Mouse (Mus musculus) spleen, postnatal 0 days (tissue): ENCODE data around the gene Ly6g5c. TPM values are rescaled to one million over a fixed set of nuclear protein-coding genes. Genes with fewer than 3 reads are reported as not detected.

Experiments used
- polyA plus RNA-seq: library from polyadenylated mRNA; unstranded; fragments of >200 nt; fragmentation: Nextera tagmentation; extraction: Ambion mirVana; gene quantifications from 2 replicates; pipeline ENCODE4 v1.2.1, GENCODE M21; 2015

Gene Ly6g5c
- polyA plus RNA-seq, 1 experiment from 2014 or later, result not detected

Other genes starting within 250 kb of the Ly6g5c start
- 5.7 and 8.3 TPM in 2 replicates for gene Cfb, start 245.8 kb upstream of the Ly6g5c start, polyA plus RNA-seq
- gene Zbtb12, start 228.8 kb upstream of the Ly6g5c start, polyA plus RNA-seq, result 0.99 and 1.2 TPM in 2 replicates
- not detected in 2 replicates for gene Gm20547, start 226.2 kb upstream of the Ly6g5c start, polyA plus RNA-seq
- 7.5 and 11.8 TPM in 2 replicates for gene C2, start 210.0 kb upstream of the Ly6g5c start, polyA plus RNA-seq
- gene Ehmt2, start 209.8 kb upstream of the Ly6g5c start, polyA plus RNA-seq, result 26.6 and 32.9 TPM in 2 replicates
- 0.08 and 0.25 TPM in 2 replicates for gene Slc44a4, start 193.8 kb upstream of the Ly6g5c start, polyA plus RNA-seq
- gene Neu1, start 177.0 kb upstream of the Ly6g5c start, polyA plus RNA-seq, result 15.6 and 21.0 TPM in 2 replicates
- gene Hspa1b, start 149.0 kb upstream of the Ly6g5c start, polyA plus RNA-seq, result 0.13 and 0.32 TPM in 2 replicates
- gene Gm20481, start 138.4 kb upstream of the Ly6g5c start, polyA plus RNA-seq, result not detected in 2 replicates
- gene Hspa1a, start 136.1 kb upstream of the Ly6g5c start, polyA plus RNA-seq, result 1.7 and 1.8 TPM in 2 replicates
- 0.23 and 0.30 TPM in 2 replicates for gene Hspa1l, start 135.6 kb upstream of the Ly6g5c start, polyA plus RNA-seq
- gene Lsm2, start 126.4 kb upstream of the Ly6g5c start, polyA plus RNA-seq, result 138 and 160 TPM in 2 replicates
- 104 and 108 TPM in 2 replicates for gene Vars, start 107.3 kb upstream of the Ly6g5c start, polyA plus RNA-seq
- 0.40 and 0.49 TPM in 2 replicates for gene Vwa7, start 91.7 kb upstream of the Ly6g5c start, polyA plus RNA-seq
- 19.7 and 23.0 TPM in 2 replicates for gene Sapcd1, start 80.3 kb upstream of the Ly6g5c start, polyA plus RNA-seq
- 6.9 and 8.1 TPM in 2 replicates for gene Msh5, start 61.5 kb upstream of the Ly6g5c start, polyA plus RNA-seq
- gene Clic1, start 58.3 kb upstream of the Ly6g5c start, polyA plus RNA-seq, result 245 and 258 TPM in 2 replicates
- 52.0 and 69.5 TPM in 2 replicates for gene Ddah2, start 49.2 kb upstream of the Ly6g5c start, polyA plus RNA-seq
- gene Ly6g6c, start 42.9 kb upstream of the Ly6g5c start, polyA plus RNA-seq, result 0.17 TPM in 1 of 2 replicates, not detected in the other
- 2.5 and 3.1 TPM in 2 replicates for gene Mpig6b, start 42.1 kb upstream of the Ly6g5c start, polyA plus RNA-seq
- gene Ly6g6e, start 31.4 kb upstream of the Ly6g5c start, polyA plus RNA-seq, result 0.23 and 0.47 TPM in 2 replicates
- gene Ly6g6d, start 30.2 kb upstream of the Ly6g5c start, polyA plus RNA-seq, result 1.2 and 2.1 TPM in 2 replicates
- gene Ly6g6f, start 22.7 kb upstream of the Ly6g5c start, polyA plus RNA-seq, result 1.4 and 2.2 TPM in 2 replicates
- gene Abhd16a, start 19.0 kb upstream of the Ly6g5c start, polyA plus RNA-seq, result 101 and 108 TPM in 2 replicates
- 0.81 and 1.3 TPM in 2 replicates for gene Ly6g5b, start 7.1 kb downstream of the Ly6g5c start, polyA plus RNA-seq
- 19.0 and 20.3 TPM in 2 replicates for gene Gpank1, start 13.2 kb downstream of the Ly6g5c start, polyA plus RNA-seq
- 191 and 199 TPM in 2 replicates for gene Csnk2b, start 13.8 kb downstream of the Ly6g5c start, polyA plus RNA-seq
- gene D17H6S53E, start 18.1 kb downstream of the Ly6g5c start, polyA plus RNA-seq, result 6.7 and 8.1 TPM in 2 replicates
- gene Apom, start 23.8 kb downstream of the Ly6g5c start, polyA plus RNA-seq, result 0.17 and 0.64 TPM in 2 replicates
- gene Bag6, start 26.9 kb downstream of the Ly6g5c start, polyA plus RNA-seq, result 31.2 and 32.4 TPM in 2 replicates
- 85.1 and 90.0 TPM in 2 replicates for gene Prrc2a, start 56.6 kb downstream of the Ly6g5c start, polyA plus RNA-seq
- 36.5 and 52.2 TPM in 2 replicates for gene Aif1, start 67.8 kb downstream of the Ly6g5c start, polyA plus RNA-seq
- 93.5 and 134 TPM in 2 replicates for gene Lst1, start 80.2 kb downstream of the Ly6g5c start, polyA plus RNA-seq
- 24.4 and 36.4 TPM in 2 replicates for gene Ltb, start 86.2 kb downstream of the Ly6g5c start, polyA plus RNA-seq
- 1.7 and 2.2 TPM in 2 replicates for gene Tnf, start 93.7 kb downstream of the Ly6g5c start, polyA plus RNA-seq
- 0.17 and 0.79 TPM in 2 replicates for gene Lta, start 97.1 kb downstream of the Ly6g5c start, polyA plus RNA-seq
- 0.82 and 2.5 TPM in 2 replicates for gene Gm16181, start 112.6 kb downstream of the Ly6g5c start, polyA plus RNA-seq
- gene Atp6v1g2, start 125.4 kb downstream of the Ly6g5c start, polyA plus RNA-seq, result 2.3 and 2.4 TPM in 2 replicates
- gene Nfkbil1, start 127.5 kb downstream of the Ly6g5c start, polyA plus RNA-seq, result 7.3 and 8.5 TPM in 2 replicates
- 195 TPM in 2 replicates for gene Ddx39b, start 133.5 kb downstream of the Ly6g5c start, polyA plus RNA-seq
- 356 and 410 TPM in 2 replicates for gene H2-D1, start 154.5 kb downstream of the Ly6g5c start, polyA plus RNA-seq
- 0.05 TPM in 1 of 2 replicates, not detected in the other for gene H2-Q1, start 212.1 kb downstream of the Ly6g5c start, polyA plus RNA-seq
- 0.10 and 0.35 TPM in 2 replicates for gene H2-Q2, start 234.0 kb downstream of the Ly6g5c start, polyA plus RNA-seq